Mouse (Mus musculus): ENCODE measurements around the gene Gm21244.
"Not testable (repeated sequence)": the region's sequence is repeated elsewhere in the genome, so short reads cannot be mapped to it uniquely, and the experiment has no call there.

The Gm21244 gene

DNA sequence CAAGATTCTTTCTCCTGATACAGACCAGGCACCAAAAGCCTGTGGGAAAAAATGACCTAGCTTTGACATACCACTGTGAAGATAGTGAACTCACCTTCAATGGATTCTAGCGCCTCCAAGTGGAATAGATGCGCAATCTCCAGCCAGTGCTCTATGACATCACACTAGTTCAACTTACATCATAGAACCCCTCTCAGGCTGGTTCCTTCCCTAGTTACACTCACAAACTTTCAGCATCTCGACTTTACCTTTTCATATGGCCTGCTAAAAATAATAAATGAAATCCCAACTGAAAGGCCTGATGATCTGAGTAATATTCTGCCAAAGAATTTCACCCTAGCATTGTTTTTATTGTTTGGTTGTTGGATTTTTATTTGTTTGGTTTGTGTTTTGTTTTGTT lies at the start of gene Gm21244:
Gene Gm21244, minus strand, starts transcription at position 101 of the 400 bp plus-strand sequence.
- not testable (repeated sequence) for DNase-seq (ENCODE audit: low read depth)

Measured in naive thymus-derived CD4-positive, alpha-beta T cell, adult 2 months (primary cell).